Mouse (Mus musculus) gastrocnemius, adult 2 months (tissue): ENCODE data around the gene Tmem171. TPM values are rescaled to one million over a fixed set of nuclear protein-coding genes. Genes with fewer than 3 reads are reported as not detected.

Experiments used
- DNase-seq: peaks from one replicate; pipeline ENCODE4 v3.0.0; 2022
- H3K27ac ChIP-seq: fragments of 200-600 bp; 2 replicates; pipeline ENCODE4 v1.8.1; 2022; ENCODE audit warnings: mild to moderate bottlenecking
- H3K4me3 ChIP-seq: fragments of 200-600 bp; 2 replicates; pipeline ENCODE4 v1.8.1; 2022; ENCODE audit warnings: mild to moderate bottlenecking, moderate library complexity
- CTCF ChIP-seq: fragments of 200-600 bp; IDR thresholded peaks from 2 replicates; pipeline ENCODE4 v1.8.1; 2022; ENCODE audit warnings: antibody characterized with exemption, mild to moderate bottlenecking, moderate library complexity
- intact Hi-C: fragments of 180-260 bp; cut with DNase I; formaldehyde crosslinking; loops from one replicate; pipeline ENCODE4 v1.15.1; 2025
- total RNA-seq, 2 experiments: library from RNA; stranded (reverse); gene quantifications; 2 replicates each; pipeline ENCODE4 v1.2.3; 2021

The Tmem171 gene
- total RNA-seq, 2 experiments from 2014 or later, result 0.64 to 3.1 TPM

DNA sequence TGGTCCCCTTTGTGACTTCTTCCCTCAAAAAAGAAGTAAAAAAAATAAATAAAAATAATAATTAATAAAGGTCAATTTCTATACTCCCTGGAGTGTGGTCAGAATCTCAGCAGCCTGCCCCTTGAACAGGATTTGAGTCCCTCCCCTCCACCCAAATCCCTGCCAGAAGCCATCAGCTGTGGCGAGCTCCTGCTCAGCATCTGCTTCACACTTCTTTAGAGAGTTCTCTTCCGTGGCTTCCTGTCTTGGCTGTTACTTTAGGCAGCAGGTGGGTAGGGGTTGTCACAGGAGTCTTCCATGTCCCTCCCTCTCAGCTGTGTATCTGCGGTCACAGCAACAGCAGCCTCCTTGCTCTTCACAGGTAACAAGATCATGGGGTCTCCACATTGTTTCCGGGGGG, 10.9 kb upstream of the Tmem171 start:
- Histone ChIP-seq H3K4me3 (no peak overlapping the region), H3K27ac (no peak overlapping the region)
- no peak for DNase-seq
- no peak for TF ChIP-seq CTCF
- intact Hi-C loops, result no loop called here

DNA sequence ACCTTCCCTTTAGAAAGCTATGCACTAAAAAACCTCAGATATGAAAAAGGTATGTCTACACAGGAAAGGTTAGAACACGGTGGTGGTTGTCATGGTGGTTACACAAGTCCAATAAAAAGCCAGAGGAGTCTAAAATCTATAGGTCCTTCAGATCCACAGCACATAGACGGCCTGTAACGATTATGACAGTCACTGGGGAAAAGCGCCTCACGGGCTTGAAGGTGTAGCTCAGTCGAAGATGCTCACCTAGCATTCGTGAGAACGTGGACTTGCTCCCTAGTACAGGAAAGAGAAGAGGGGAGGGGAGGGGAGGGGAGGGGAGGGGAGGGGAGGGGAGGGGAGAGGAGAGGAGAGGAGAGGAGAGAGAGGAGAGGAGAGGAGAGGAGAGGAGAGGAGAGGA, 9.2 kb upstream of the Tmem171 start:
- intact Hi-C loops, result no loop called here
- no peak overlapping the region for H3K4me3 ChIP-seq
- no peak for DNase-seq

GRCm38 (mm10) chr13:98702361-98702760, 7.7 kb upstream of the Tmem171 start:
- Histone ChIP-seq H3K27ac (no peak overlapping the region), H3K4me3 (no peak overlapping the region)
- DNase-seq, result no peak
- TF ChIP-seq CTCF, result no peak
- intact Hi-C loops, result no loop called here

More for the DNA sequence above, 9.2 kb upstream of the Tmem171 start:
- H3K27ac ChIP-seq, result no peak overlapping the region
- TF ChIP-seq CTCF, result no peak

- H3K4me3 ChIP-seq, result no peak overlapping the region
- no peak overlapping the region for H3K27ac ChIP-seq
- intact Hi-C loops, result no loop called here
- no peak for DNase-seq
- no peak for TF ChIP-seq CTCF
Measured at GRCm38 (mm10) chr13:98701309-98701675, 6.7 kb upstream of the Tmem171 start.

- intact Hi-C loops, result no loop called here
- no peak for TF ChIP-seq CTCF
- Histone ChIP-seq H3K27ac (no peak overlapping the region), H3K4me3 (no peak overlapping the region)
- DNase-seq, result no peak
Measured at GRCm38 (mm10) chr13:98700661-98701308, 6.2 kb upstream of the Tmem171 start.

- no peak for DNase-seq
- Histone ChIP-seq H3K27ac (no peak overlapping the region), H3K4me3 (no peak overlapping the region)
- intact Hi-C loops, result no loop called here
- no peak for TF ChIP-seq CTCF
Measured at GRCm38 (mm10) chr13:98699982-98700540, 5.4 kb upstream of the Tmem171 start.

DNA sequence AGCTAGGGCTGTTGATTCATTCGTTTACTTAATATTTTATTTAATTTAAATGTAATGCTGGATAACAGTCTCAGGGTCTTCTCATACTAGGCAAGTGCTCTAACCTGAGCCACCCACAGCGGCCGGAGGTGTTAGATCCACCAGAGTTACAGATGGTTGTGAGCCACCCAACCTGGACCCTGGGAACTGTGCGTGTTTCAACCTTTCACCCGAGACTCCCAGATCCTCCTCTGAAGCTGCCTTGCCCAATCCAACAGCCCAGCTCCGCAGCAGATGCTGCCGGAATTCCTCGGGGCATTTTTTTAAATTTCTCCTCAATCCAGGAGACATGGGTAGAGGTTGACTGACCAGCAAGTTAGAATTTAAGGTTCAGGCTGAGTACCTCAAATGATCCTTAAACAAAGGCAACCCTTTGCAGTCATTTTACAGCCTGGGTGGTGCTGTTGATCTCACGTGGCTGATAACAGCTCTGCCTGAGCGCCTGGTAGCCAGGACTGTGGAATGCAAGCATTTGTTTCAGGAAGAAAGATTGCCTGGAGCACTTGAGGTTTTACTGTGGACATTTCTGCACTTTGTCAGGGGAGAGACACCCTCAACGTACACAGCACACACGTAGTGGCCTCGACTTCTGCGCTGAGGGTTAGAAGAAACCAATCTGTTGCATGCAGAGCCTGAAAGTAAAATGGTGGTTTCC, 4.6 kb upstream of the Tmem171 start:
- intact Hi-C loops, result no loop called here
- TF ChIP-seq CTCF, result no peak
- DNase-seq, result no peak
- Histone ChIP-seq H3K27ac (no peak overlapping the region), H3K4me3 (no peak overlapping the region)

- TF ChIP-seq CTCF, result no peak
- no peak overlapping the region for H3K4me3 ChIP-seq
- intact Hi-C loops, result no loop called here
- no peak overlapping the region for H3K27ac ChIP-seq
- no peak for DNase-seq
Measured at GRCm38 (mm10) chr13:98696716-98697115, 2.1 kb upstream of the Tmem171 start.

GRCm38 (mm10) chr13:98695546-98695945, 912 bp upstream of the Tmem171 start:
- intact Hi-C loops, result no loop called here
- Histone ChIP-seq H3K4me3 (peak overlapping the region; percentile 67), H3K27ac (peak overlapping the region; percentile 63; the same call in 1 of the 2 replicates)
- DNase-seq, result peak; percentile 36
- no peak for TF ChIP-seq CTCF

DNA sequence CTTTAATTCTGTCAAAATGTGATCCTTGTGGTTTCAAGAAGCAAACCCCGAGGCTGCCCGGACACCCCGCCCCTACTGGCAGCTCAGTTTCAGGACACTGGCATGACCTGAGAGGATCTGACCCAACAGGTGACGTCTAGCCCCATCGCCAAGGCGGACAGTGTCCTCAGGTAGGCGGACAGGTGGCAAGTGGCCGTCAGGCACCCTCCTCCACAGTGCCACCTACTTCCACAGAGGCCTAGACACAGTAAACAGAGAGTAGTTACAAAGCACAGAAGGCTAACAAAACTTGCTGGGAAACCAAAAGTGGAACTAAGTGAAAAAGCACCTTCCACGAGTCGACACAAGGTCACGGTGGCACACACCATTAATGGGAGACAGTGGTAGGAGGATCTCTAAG, 1.3 kb downstream of the Tmem171 start:
- no peak for DNase-seq
- intact Hi-C loops, result no loop called here
- Histone ChIP-seq H3K27ac (no peak overlapping the region), H3K4me3 (no peak overlapping the region)
- TF ChIP-seq CTCF, result no peak

DNA sequence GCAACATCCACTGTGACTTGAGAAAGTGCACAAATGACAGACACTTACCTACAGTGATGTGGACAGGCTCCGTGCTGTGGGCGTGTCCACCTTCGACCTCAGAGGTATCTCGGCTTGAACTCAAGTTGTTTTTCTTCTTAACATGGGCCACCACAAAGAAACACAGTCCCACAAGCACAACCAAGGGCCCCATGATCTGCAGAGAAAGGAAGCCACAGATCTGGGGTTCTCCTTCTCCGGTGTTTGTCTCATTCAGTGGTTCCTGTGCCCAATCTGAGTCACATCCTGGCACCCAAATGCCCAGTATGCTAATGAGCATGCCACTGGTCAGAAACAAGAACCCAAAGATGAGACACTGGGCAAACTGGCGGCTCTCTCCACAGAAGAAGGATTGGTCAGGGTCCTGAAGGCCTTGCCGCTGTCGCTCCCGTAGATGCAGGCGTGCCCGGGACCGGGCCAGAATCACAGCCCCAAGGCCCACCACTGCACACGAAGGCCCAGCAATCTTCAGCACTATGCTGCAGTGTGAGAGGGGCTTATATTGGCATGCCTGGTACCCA, 2.6 kb downstream of the Tmem171 start:
- intact Hi-C loops, result no loop called here
- no peak for DNase-seq
- H3K4me3 ChIP-seq, result no peak overlapping the region
- TF ChIP-seq CTCF, result no peak
- no peak overlapping the region for H3K27ac ChIP-seq

DNA sequence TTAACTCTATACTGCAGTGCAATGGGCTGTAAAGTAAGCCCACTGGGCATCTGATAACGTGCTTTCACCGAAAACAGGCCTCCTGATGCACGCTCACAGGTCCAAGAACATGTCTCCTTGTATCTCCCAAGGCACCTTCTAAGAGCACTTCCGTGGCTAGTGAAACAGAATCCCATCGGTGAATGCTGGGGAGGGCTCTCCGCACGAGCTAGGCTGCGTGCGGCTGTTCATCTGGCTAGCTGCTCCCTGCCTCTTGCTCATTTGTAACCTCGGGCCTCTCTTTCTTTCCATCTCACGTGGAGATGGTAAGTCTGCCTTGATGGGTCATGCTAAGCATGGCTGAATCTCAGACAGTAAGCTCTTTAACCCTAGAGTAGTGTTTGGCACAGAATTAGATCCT, 3.7 kb downstream of the Tmem171 start:
- H3K4me3 ChIP-seq, result no peak overlapping the region
- no peak for TF ChIP-seq CTCF
- intact Hi-C loops, result no loop called here
- H3K27ac ChIP-seq, result no peak overlapping the region
- no peak for DNase-seq

GRCm38 (mm10) chr13:98689605-98690290, 4.9 kb downstream of the Tmem171 start:
- intact Hi-C loops, result no loop called here

More at GRCm38 (mm10) chr13:98689605-98690290, 4.9 kb downstream of the Tmem171 start:
- H3K27ac ChIP-seq, result 0 out of 2 replicates have a peak overlapping the region, but pooled peaks have one; percentile 20
- TF ChIP-seq CTCF, result no peak
- peak; percentile 54 for DNase-seq
- H3K4me3 ChIP-seq, result peak overlapping the region; percentile 52
